Mouse (Mus musculus): ENCODE measurements around the gene Tuba1b.

Gene Tuba1b

DNA sequence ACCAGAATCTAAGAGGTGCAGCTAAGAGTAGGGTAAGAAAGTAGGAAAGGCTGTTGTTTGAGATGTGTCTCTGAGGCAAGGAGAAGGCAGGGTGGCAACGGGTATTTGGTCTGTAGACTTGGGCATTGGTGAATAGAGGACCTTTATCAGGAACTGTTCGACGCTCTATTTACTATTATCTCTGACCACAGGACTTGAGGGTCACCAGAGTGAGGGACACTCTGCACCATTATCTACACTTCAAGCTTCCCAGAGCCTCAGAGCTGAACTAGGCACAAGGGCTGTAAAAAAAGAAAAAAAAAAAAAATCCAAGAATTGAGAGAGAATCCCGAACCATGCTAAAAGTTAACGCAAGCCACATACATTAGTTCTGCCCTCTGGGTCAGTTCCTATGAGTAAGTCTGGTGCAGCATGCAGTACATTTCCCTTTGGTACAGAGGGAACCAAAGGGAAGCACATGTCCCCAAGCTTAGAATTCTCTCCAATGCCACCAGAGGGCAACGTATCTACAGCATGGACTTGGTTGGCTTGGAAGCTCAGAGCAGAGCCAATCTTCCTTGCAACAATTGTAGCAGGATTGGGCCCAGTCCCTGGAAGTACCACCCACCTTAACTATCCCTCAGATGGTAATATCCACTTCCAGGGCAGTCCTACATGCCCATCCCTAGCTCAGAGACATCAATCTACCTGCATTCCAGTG is 42.3 kb downstream of the Tuba1b start:
- peak; percentile 96 for DNase-seq (ENCODE audit: low read depth, low spot score)

DNA sequence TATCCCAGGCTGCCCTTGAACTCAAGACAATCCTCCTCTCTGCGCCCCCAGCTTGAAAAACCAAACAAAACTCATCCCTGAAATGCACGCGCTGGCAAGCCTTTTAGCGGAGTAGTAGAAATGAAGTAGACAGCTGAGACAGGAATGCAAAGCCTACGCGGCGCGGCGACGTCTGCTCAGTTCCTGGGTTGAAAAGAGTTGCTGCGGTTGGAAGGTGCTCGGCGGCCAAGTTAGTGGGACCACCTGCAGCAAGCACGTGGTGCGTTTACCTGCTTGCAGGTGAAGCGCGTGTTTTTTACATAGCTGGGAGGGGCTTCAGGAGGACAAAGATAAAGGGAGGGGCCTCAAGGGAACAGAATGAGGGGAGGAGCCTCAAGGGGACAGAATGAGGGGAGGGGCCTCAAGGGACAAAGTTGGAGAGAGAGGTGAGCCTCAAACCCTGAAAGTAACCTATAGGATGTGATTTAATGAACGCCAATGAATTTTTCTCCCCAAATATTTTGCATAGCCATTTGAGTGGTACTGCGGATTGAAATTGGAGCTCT is 43.1 kb downstream of the Tuba1b start:
- peak; percentile 28 for DNase-seq (ENCODE audit: low read depth, low spot score)

DNA sequence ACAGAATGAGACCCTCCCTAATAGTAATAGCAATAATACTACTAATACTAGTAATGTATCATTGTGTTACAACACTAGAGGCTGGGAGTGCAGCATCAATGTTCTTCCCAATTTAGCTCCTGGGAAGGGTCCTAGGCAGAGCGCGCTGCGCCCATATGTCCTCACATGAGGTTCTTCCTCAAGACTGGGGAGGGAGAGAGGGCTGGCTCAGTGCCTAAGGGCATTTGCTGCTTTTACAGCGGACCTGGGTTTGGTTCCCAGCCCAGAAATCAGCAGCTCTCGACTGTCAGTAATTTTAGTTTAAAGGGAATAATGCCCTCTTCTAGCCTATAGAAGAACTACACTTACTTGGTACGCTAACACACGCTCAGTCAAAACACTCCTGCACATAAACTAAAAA is 46.8 kb downstream of the Tuba1b start:
- DNase-seq (ENCODE audit: low read depth, low spot score): no peak

DNA sequence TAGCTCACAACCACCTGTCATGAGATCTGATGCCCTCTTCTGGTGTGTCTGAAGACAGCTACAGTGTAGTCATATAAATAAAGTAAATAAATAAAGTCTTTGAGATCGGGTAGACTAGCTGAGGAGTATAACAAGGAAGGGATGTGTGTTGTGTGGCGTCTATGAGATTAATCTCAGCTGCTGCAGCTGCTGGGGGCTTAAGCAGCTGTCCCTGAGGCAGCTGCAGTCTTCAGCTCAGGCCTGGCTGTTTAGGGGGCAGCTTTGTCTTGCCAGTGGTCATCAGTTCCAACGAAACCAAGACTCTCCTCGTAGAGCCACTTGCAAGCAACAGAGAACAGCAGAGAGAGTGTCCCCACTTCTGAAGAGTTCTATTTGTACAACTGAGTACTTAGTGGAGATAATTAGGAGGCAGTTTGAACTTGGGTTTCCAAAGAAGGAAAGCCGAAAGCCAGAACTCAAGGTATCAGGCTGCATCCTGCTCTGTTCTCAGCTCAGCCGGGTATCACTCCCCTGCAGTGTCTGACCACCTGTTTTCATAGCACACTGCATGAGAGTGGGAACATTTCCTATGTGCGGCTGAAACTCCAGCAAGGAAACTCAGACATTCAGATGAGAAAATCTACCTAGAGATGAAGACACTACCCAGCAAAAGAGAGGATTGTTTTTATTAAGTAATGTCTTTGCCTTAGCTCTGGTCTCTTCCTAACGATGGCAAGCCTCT is 47.5 kb downstream of the Tuba1b start:
- no peak for DNase-seq (ENCODE audit: low read depth, low spot score)

DNA sequence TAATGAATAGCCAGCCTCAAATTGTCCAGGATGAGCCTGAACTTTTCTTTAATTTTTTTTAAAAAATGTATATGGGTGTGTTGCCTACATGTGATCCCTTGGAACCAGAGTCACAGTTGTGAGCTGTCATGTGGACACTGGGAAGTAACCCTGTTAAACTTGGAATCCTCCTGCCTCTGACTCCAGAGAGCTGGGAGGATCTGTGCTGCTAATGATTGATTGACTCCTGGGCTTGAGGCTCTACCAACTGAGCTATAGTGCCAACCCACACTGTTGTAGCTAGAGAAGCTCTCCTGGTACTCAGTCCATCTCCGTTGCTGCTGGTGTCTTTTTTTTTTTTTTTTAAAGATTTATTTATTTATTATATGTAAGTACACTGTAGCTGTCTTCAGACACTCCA is 50.3 kb downstream of the Tuba1b start:
- DNase-seq (ENCODE audit: low read depth, low spot score): no peak

DNA sequence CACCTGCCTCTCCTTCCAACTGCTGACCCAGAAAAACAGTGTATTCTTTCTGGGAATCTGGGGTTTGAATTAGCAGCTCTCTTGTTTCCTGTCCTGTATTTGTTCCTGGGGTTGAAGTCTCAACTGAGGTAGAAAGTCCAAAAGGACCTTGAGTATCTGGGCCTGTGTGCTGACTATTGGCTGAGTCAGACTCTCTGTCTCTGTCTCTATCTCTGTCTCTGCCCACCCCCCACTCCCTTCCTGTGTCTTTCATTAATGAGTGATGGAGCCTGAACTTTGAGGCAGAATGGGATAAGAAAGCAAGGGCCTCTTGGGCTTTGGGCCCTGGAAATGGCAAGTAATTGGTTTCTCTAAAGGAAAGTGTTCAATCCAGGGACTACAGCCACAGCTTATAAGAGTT is 50.7 kb downstream of the Tuba1b start:
- no peak for DNase-seq (ENCODE audit: low read depth, low spot score)

DNA sequence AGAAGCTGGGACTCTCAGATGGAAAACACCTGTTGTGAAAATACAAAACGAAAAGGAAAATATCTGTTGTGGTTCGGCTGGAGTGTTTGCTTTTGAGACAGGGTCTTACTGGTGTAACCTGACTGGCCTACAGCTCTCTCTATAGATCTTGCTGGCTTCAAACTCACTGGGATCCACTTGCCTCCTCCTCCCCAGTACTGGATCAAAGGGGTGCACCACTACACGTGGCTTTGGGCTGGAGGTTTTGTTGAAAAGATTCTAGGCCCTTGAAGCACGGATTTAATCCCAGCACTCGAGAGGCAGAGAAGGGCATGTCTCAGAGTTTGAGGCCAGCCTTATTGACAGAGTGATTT is 52.7 kb downstream of the Tuba1b start:
- DNase-seq (ENCODE audit: low read depth, low spot score): no peak
